Mouse (Mus musculus): ENCODE data around the gene Slc29a3.

Gene Slc29a3

GRCm38 (mm10) chr10:60677319-60677718, 75.3 kb downstream of the Slc29a3 start:
- no peak for DNase-seq (ENCODE audit: low read depth, low spot score)

GRCm38 (mm10) chr10:60670166-60670565, 82.4 kb downstream of the Slc29a3 start:
- no peak for DNase-seq (ENCODE audit: low read depth, low spot score)

GRCm38 (mm10) chr10:60668591-60668990, 84.0 kb downstream of the Slc29a3 start:
- peak; percentile 73 for DNase-seq (ENCODE audit: low read depth, low spot score)

Measured in A20 (cell line).